Mouse (Mus musculus) E14TG2a.4 (cell line): ENCODE measurements around the gene Sf3b4.

Source experiments
- CTCF ChIP-seq: conservative IDR thresholded peaks from 2 replicates; pipeline ENCODE4 v1.5.1; 2014; ENCODE audit warnings: low read length
- POU5F1 ChIP-seq: IDR thresholded peaks from 2 replicates; pipeline ENCODE4 v1.6.1; 2014; ENCODE audit warnings: low read length, borderline replicate concordance

- TF ChIP-seq CTCF (no peak), POU5F1 (no peak)
These were observed 442 bp upstream of the Sf3b4 start for GRCm38 (mm10) chr3:96171583-96172196.
